Mouse (Mus musculus) stomach, embryonic 15.5 days (tissue): ENCODE measurements at regions not wholly inside any gene's neighbourhood (a gene's known extent, or its start where the extent isn't known, plus 50 kb on each side); places are given as distances from the start of the nearest gene placed in this dataset.

Experiments
- ATAC-seq: fragments of 200-750 bp; cut with Nextera tagmentation; 2 replicates; pipeline ENCODE4 v1.8.0; 2017; ENCODE audit warnings: low read depth, moderate number of reproducible peaks, moderate TSS enrichment; ENCODE audit not compliant: insufficient read depth, low FRiP score
- H3K27ac ChIP-seq: fragments of 300-500 bp; sonication (generic); 2 replicates; pipeline ENCODE4 v1.5.1; 2015; ENCODE audit warnings: mild to moderate bottlenecking, inconsistent platforms
- H3K27me3 ChIP-seq: fragments of 300-500 bp; sonication (generic); replicated peaks from 2 replicates; pipeline ENCODE4 v1.6.1; 2015; ENCODE audit warnings: inconsistent platforms
- H3K36me3 ChIP-seq: fragments of 300-500 bp; sonication (generic); 2 replicates; pipeline ENCODE4 v1.6.1; 2015; ENCODE audit warnings: inconsistent platforms
- H3K4me1 ChIP-seq: fragments of 300-500 bp; sonication (generic); 2 replicates; pipeline ENCODE4 v1.6.1; 2015; ENCODE audit warnings: inconsistent platforms
- H3K4me2 ChIP-seq: fragments of 300-500 bp; sonication (generic); 2 replicates; pipeline ENCODE4 v1.6.1; 2015; ENCODE audit warnings: mild to moderate bottlenecking, inconsistent platforms
- H3K4me3 ChIP-seq: fragments of 300-500 bp; sonication (generic); replicated peaks from 2 replicates; pipeline ENCODE4 v1.5.1; 2015; ENCODE audit warnings: inconsistent platforms
- H3K9ac ChIP-seq: fragments of 300-500 bp; sonication (generic); 2 replicates; pipeline ENCODE4 v1.6.1; 2015; ENCODE audit warnings: inconsistent platforms
- H3K9me3 ChIP-seq: fragments of 300-500 bp; sonication (generic); 2 replicates; pipeline ENCODE4 v1.6.1; 2016; ENCODE audit warnings: inconsistent platforms
- WGBS: fragments of 180-500 bp; shearing (Covaris S2); methylation state at CpG from one replicate; pipeline ENCODE4 v1.1.7; 2015; 5-methylcytosine and 5-hydroxymethylcytosine counted together

- 76% methylated on average over 2 of the region's 2 CpGs for WGBS
- no peak for ATAC-seq
- Histone ChIP-seq H3K9ac (no peak overlapping the region), H3K4me1 (0 out of 2 replicates have a peak, but pooled peaks cover 2% of the 10 kb centered on the region), H3K9me3 (no peaks in the 10 kb centered on the region), H3K36me3 (no peaks in the 10 kb centered on the region), H3K4me3 (no peak overlapping the region), H3K27me3 (no peaks in the 10 kb centered on the region), H3K4me2 (no peak overlapping the region), H3K27ac (no peak overlapping the region)
Measured at GRCm38 (mm10) chr13:60438177-60438576, 163.6 kb upstream of the Dapk1 start.

GRCm38 (mm10) chr13:60440586-60440985 lies 161.2 kb upstream of the Dapk1 start:
- WGBS, result 38% methylated on average over 3 of the region's 3 CpGs
- H3K4me3 ChIP-seq, result no peak overlapping the region
- no peak overlapping the region for H3K9ac ChIP-seq
- no peaks in the 10 kb centered on the region for H3K4me1 ChIP-seq
- no peaks in the 10 kb centered on the region for H3K27me3 ChIP-seq
- no peaks in the 10 kb centered on the region for H3K9me3 ChIP-seq
- no peak overlapping the region for H3K4me2 ChIP-seq
- H3K36me3 ChIP-seq, result no peaks in the 10 kb centered on the region
- H3K27ac ChIP-seq, result no peak overlapping the region
- ATAC-seq, result no peak

- H3K4me3 ChIP-seq, result no peak overlapping the region
Measured at GRCm38 (mm10) chr13:60445164-60445563, 156.6 kb upstream of the Dapk1 start.

GRCm38 (mm10) chr13:60446926-60447325 lies 154.8 kb upstream of the Dapk1 start:
- Histone ChIP-seq H3K27me3 (no peaks in the 10 kb centered on the region), H3K36me3 (no peaks in the 10 kb centered on the region)

More at GRCm38 (mm10) chr13:60445164-60445563, 156.6 kb upstream of the Dapk1 start:
- ATAC-seq, result no peak
- 61% methylated on average over 5 of the region's 5 CpGs for WGBS
- no peaks in the 10 kb centered on the region for H3K36me3 ChIP-seq
- H3K4me1 ChIP-seq, result no peaks in the 10 kb centered on the region
- H3K9ac ChIP-seq, result no peak overlapping the region
- no peaks in the 10 kb centered on the region for H3K9me3 ChIP-seq
- no peak overlapping the region for H3K4me2 ChIP-seq
- H3K27me3 ChIP-seq, result no peaks in the 10 kb centered on the region
- no peak overlapping the region for H3K27ac ChIP-seq

GRCm38 (mm10) chr13:60450721-60451506 lies 150.8 kb upstream of the Dapk1 start:
- WGBS, result 68% methylated on average over 10 of the region's 10 CpGs
- Histone ChIP-seq H3K27me3 (no peaks in the 10 kb centered on the region), H3K4me3 (no peak overlapping the region), H3K27ac (no peak overlapping the region), H3K4me1 (no peaks in the 10 kb centered on the region), H3K9ac (no peak overlapping the region), H3K9me3 (no peaks in the 10 kb centered on the region), H3K36me3 (no peaks in the 10 kb centered on the region), H3K4me2 (no peak overlapping the region)
- no peak for ATAC-seq

More at GRCm38 (mm10) chr13:60446926-60447325, 154.8 kb upstream of the Dapk1 start:
- H3K27ac ChIP-seq, result no peak overlapping the region
- H3K9me3 ChIP-seq, result no peaks in the 10 kb centered on the region
- ATAC-seq, result no peak
- WGBS, result 54% methylated on average over 5 of the region's 5 CpGs
- H3K4me1 ChIP-seq, result no peaks in the 10 kb centered on the region
- no peak overlapping the region for H3K9ac ChIP-seq
- H3K4me3 ChIP-seq, result no peak overlapping the region
- H3K4me2 ChIP-seq, result no peak overlapping the region

GRCm38 (mm10) chr13:60453821-60454483 lies 147.8 kb upstream of the Dapk1 start:
- Histone ChIP-seq H3K4me1 (no peaks in the 10 kb centered on the region), H3K9me3 (no peaks in the 10 kb centered on the region), H3K27me3 (no peaks in the 10 kb centered on the region), H3K4me2 (no peak overlapping the region), H3K9ac (no peak overlapping the region), H3K36me3 (no peaks in the 10 kb centered on the region), H3K4me3 (no peak overlapping the region), H3K27ac (no peak overlapping the region)
- WGBS, result 80% methylated on average over 9 of the region's 9 CpGs
- no peak for ATAC-seq

GRCm38 (mm10) chr13:60455033-60455619 lies 146.6 kb upstream of the Dapk1 start:
- H3K4me2 ChIP-seq, result peak overlapping the region; percentile 14; the same call in 1 of the 2 replicates
- H3K9ac ChIP-seq, result no peak overlapping the region
- no peaks in the 10 kb centered on the region for H3K27me3 ChIP-seq
- H3K36me3 ChIP-seq, result no peaks in the 10 kb centered on the region
- H3K9me3 ChIP-seq, result no peaks in the 10 kb centered on the region
- peak overlapping the region; percentile 55; the same call in 1 of the 2 replicates for H3K27ac ChIP-seq
- 26% methylated on average over 15 of the region's 15 CpGs for WGBS
- no peaks in the 10 kb centered on the region for H3K4me1 ChIP-seq
- H3K4me3 ChIP-seq, result no peak overlapping the region
- peak; percentile 27; the same call in 1 of the 2 replicates for ATAC-seq

- Histone ChIP-seq H3K4me3 (no peak overlapping the region), H3K4me1 (no peaks in the 10 kb centered on the region), H3K36me3 (no peaks in the 10 kb centered on the region), H3K27ac (no peak overlapping the region), H3K9ac (no peak overlapping the region), H3K9me3 (no peaks in the 10 kb centered on the region), H3K27me3 (no peaks in the 10 kb centered on the region), H3K4me2 (no peak overlapping the region)
- ATAC-seq, result no peak
- WGBS, result 67% methylated on average over 10 of the region's 10 CpGs
Measured at GRCm38 (mm10) chr13:60455863-60456551, 145.7 kb upstream of the Dapk1 start.

- no peak overlapping the region for H3K27ac ChIP-seq
- no peak for ATAC-seq
- WGBS, result 84% methylated on average over 10 of the region's 10 CpGs
- no peak overlapping the region for H3K9ac ChIP-seq
- no peak overlapping the region for H3K4me2 ChIP-seq
- H3K9me3 ChIP-seq, result no peaks in the 10 kb centered on the region
- H3K4me3 ChIP-seq, result no peak overlapping the region
- H3K27me3 ChIP-seq, result no peaks in the 10 kb centered on the region
- no peaks in the 10 kb centered on the region for H3K4me1 ChIP-seq
- H3K36me3 ChIP-seq, result no peaks in the 10 kb centered on the region
Measured at GRCm38 (mm10) chr13:60457277-60457676, 144.5 kb upstream of the Dapk1 start.

- no peak for ATAC-seq
- 82% methylated on average over 5 of the region's 5 CpGs for WGBS
Measured at GRCm38 (mm10) chr13:60459002-60459401, 142.7 kb upstream of the Dapk1 start.

GRCm38 (mm10) chr13:60466553-60467313 lies 135.0 kb upstream of the Dapk1 start:
- no peak overlapping the region for H3K9ac ChIP-seq
- no peak overlapping the region for H3K4me2 ChIP-seq
- H3K4me3 ChIP-seq, result no peak overlapping the region
- no peak overlapping the region for H3K27ac ChIP-seq
- no peaks in the 10 kb centered on the region for H3K36me3 ChIP-seq
- 65% methylated on average over 5 of the region's 5 CpGs for whole genome bisulfite sequencing
- H3K9me3 ChIP-seq, result no peaks in the 10 kb centered on the region
- H3K27me3 ChIP-seq, result no peaks in the 10 kb centered on the region
- H3K4me1 ChIP-seq, result no peaks in the 10 kb centered on the region
- ATAC-seq, result no peak

More at GRCm38 (mm10) chr13:60459002-60459401, 142.7 kb upstream of the Dapk1 start:
- H3K27ac ChIP-seq, result no peak overlapping the region
- H3K9me3 ChIP-seq, result no peaks in the 10 kb centered on the region
- no peaks in the 10 kb centered on the region for H3K4me1 ChIP-seq
- H3K4me2 ChIP-seq, result no peak overlapping the region
- H3K36me3 ChIP-seq, result no peaks in the 10 kb centered on the region
- H3K27me3 ChIP-seq, result no peaks in the 10 kb centered on the region
- H3K9ac ChIP-seq, result no peak overlapping the region
- H3K4me3 ChIP-seq, result no peak overlapping the region
